Mouse (Mus musculus): ENCODE data around the gene Il34. TPM values are rescaled to one million over a fixed set of nuclear protein-coding genes. Genes with fewer than 3 reads are reported as not detected.

The Il34 gene
- polyA plus RNA-seq, 1 experiment = 2.0 TPM

DNA sequence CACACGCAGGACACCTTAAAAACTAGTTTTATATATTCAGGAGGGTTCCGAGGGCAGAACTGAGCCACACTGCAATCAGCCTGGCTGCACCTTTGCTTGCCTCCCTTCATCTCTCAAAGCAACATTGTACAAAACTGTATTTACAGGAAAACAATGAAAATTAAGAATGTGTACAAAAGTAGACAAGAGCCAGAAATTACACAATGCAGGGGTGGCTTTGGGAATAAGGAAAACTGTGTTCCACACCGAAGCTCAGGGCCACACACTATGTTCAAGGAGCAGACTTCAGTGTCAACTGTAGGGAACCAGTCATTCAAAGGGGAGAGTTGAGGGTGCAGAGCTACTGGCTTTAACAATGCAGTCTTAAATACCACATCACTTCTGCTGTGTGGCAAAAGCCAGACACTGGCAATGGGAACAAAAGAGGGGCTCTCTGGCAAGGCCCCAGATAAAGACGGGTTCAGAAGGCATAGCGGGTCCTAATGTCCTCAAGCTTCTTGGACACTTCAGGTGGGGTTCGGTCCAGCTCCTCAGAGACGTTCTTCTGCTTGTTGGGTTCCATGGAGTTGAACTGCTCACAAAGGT lies 4.8 kb upstream of the Il34 start:
- no peak overlapping the region for H3K27ac ChIP-seq (ENCODE audit: control insufficient read depth, insufficient read depth, low read depth, low read length)
- peaks cover 3% of the 10 kb centered on the region for H3K4me1 ChIP-seq (ENCODE audit: control insufficient read depth, insufficient read depth, low read length)
- TF ChIP-seq CTCF (IDR thresholded peaks at IDR 0.05; ENCODE audit: control insufficient read depth, insufficient read depth, insufficient replicate concordance, low read depth, low read length) (no peak), POLR2A (IDR thresholded peaks at IDR 0.05; ENCODE audit: control insufficient read depth, low read depth, low read length) (no peak)
- H3K27me3 ChIP-seq (ENCODE audit: control insufficient read depth, insufficient read depth, low read length) = no peaks in the 10 kb centered on the region
- H3K4me3 ChIP-seq (ENCODE audit: control insufficient read depth, low read depth, low read length) = no peak overlapping the region
- H3K36me3 ChIP-seq (ENCODE audit: control insufficient read depth, insufficient read depth, low read length) = peaks cover 12% of the 10 kb centered on the region

DNA sequence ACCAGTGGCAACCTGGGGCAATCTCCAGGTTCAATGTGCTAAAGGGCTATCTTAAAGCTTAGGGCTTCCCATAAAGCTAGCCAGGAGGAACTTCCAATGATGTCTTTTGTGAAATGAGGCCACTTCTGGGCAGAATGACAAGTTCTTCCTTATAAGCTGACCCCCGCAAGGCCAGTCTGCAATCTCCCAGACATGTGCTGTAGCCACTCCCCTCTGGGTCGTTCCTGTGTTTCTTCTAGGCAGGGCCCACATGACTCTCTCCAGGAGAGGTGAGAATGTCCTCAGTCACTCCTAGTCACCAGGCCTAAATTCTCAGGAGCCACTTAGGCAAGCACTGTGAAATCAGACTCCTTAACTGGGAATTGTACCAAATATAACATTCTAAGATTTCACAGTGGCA lies 4.1 kb upstream of the Il34 start:
- Histone ChIP-seq H3K27me3 (ENCODE audit: control insufficient read depth, insufficient read depth, low read length) (no peaks in the 10 kb centered on the region), H3K27ac (ENCODE audit: control insufficient read depth, insufficient read depth, low read depth, low read length) (no peak overlapping the region), H3K4me3 (ENCODE audit: control insufficient read depth, low read depth, low read length) (no peak overlapping the region), H3K4me1 (ENCODE audit: control insufficient read depth, insufficient read depth, low read length) (peaks cover 3% of the 10 kb centered on the region), H3K36me3 (ENCODE audit: control insufficient read depth, insufficient read depth, low read length) (peaks cover 11% of the 10 kb centered on the region)
- TF ChIP-seq CTCF (IDR thresholded peaks at IDR 0.05; ENCODE audit: control insufficient read depth, insufficient read depth, insufficient replicate concordance, low read depth, low read length) = no peak
- TF ChIP-seq POLR2A (IDR thresholded peaks at IDR 0.05; ENCODE audit: control insufficient read depth, low read depth, low read length) = no peak

DNA sequence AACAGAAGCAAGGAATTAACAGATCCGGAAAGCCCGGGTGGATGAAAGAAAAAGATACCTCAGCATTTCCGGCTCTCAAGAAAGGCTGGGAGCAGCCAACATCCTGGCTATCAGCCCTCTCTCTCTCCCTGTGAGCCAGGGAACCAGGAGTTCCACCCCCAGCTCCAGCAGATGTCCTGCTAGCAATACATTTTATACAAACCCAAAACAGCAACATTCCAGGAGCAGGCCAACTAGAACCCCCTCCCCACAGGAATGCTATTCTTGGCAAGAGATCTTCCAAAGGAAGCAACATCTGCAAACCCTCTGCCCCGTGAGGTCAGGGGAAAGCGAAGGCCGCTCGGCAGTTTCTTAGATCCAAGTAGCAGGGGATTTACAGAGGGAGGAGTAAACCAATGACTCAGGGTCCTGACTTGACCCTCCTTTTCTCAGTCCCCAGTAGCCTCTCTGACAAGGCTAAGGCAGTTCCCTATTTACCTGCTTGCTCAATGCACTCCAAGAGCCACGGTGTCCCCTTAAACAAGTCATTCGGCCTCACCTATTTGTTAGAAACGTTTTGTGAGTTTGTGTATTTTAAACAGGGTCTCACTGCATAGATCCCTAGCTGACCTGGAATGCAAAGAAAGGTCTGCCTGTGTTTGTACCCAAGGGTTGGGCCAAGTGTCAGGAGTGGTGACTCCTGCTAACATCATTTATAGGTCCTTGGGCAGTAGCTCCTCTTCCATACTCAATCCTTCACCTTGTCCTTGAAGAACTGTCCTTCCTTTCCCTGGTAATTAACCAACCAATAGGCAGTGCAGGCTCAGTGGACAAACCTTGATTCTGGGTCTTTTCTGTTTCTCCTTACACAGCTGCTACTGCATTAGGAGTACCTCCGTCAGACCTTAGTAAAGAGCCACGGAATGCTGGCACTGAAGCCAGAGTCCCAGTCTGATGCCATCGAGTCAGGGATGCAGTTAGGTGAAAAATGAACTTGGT lies 3.1 kb upstream of the Il34 start:
- H3K36me3 ChIP-seq (ENCODE audit: control insufficient read depth, insufficient read depth, low read length) = peaks cover 8% of the 10 kb centered on the region
- H3K27me3 ChIP-seq (ENCODE audit: control insufficient read depth, insufficient read depth, low read length) = no peaks in the 10 kb centered on the region
- no peak for TF ChIP-seq CTCF (IDR thresholded peaks at IDR 0.05; ENCODE audit: control insufficient read depth, insufficient read depth, insufficient replicate concordance, low read depth, low read length)
- TF ChIP-seq POLR2A (IDR thresholded peaks at IDR 0.05; ENCODE audit: control insufficient read depth, low read depth, low read length) = no peak
- peaks cover 3% of the 10 kb centered on the region for H3K4me1 ChIP-seq (ENCODE audit: control insufficient read depth, insufficient read depth, low read length)
- no peak overlapping the region for H3K4me3 ChIP-seq (ENCODE audit: control insufficient read depth, low read depth, low read length)
- H3K27ac ChIP-seq (ENCODE audit: control insufficient read depth, insufficient read depth, low read depth, low read length) = peak overlapping the region; percentile 49

DNA sequence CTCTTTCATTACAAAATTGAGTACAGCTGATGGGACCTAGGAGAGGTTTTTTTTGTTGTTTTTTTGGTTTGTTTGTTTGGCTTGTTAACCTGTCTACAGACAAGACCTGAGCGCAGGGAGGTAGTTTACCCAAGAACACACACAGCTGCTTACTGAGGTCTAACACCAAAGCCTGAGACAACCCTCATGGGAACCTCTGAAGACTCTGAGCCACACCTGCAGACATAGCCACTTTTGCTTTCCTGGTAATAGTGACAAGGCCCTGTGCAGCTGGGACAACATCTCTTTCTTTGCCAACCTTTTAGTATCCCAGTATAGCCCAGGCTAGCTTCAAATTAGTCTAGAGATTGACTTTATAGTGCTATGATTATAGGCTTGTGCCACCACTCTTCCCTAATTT lies 422 bp upstream of the Il34 start:
- TF ChIP-seq POLR2A (IDR thresholded peaks at IDR 0.05; ENCODE audit: control insufficient read depth, low read depth, low read length) = no peak
- no peak for TF ChIP-seq CTCF (IDR thresholded peaks at IDR 0.05; ENCODE audit: control insufficient read depth, insufficient read depth, insufficient replicate concordance, low read depth, low read length)
- no peak overlapping the region for H3K4me3 ChIP-seq (ENCODE audit: control insufficient read depth, low read depth, low read length)
- no peaks in the 10 kb centered on the region for H3K27me3 ChIP-seq (ENCODE audit: control insufficient read depth, insufficient read depth, low read length)
- no peak overlapping the region for H3K27ac ChIP-seq (ENCODE audit: control insufficient read depth, insufficient read depth, low read depth, low read length)
- no peaks in the 10 kb centered on the region; the same call in none of the 2 replicates for H3K4me1 ChIP-seq (ENCODE audit: control insufficient read depth, insufficient read depth, low read length)
- no peaks in the 10 kb centered on the region; the same call in 1 of the 2 replicates for H3K36me3 ChIP-seq (ENCODE audit: control insufficient read depth, insufficient read depth, low read length)

DNA sequence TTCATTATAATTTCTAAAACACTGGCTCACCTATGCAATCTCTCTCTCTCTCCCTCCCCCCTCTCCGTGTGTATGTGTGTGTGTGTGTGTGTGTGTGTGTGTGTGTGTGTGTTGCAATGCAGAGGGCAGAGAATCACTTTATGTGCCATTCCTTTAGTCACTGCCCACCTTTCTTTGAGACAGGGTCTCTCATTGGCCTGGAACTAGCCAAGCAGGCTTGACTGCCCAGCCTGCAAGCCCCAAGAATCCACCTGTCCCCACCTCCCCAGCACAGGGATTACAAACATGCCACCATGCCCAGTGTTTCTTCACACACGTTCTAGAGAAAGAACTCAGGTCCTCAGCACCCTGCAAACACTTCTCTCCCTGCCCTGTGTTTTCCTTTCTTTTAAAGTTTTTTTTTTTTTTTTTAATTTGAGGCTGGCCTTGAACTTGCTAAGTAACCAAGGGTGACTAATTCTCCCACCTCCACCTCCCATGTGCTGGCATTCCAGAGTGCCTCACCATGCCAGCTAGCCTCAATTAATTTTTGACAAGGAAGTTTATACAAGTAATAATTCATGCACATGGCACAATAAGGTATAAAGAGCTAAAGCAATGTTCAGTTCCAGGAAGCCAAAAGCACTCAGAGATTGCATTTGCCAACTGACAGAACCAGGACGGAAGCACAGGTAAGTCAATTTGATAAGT lies 754 bp downstream of the Il34 start:
- Histone ChIP-seq H3K4me1 (ENCODE audit: control insufficient read depth, insufficient read depth, low read length) (no peaks in the 10 kb centered on the region; the same call in none of the 2 replicates), H3K4me3 (ENCODE audit: control insufficient read depth, low read depth, low read length) (no peak overlapping the region), H3K27me3 (ENCODE audit: control insufficient read depth, insufficient read depth, low read length) (no peaks in the 10 kb centered on the region), H3K27ac (ENCODE audit: control insufficient read depth, insufficient read depth, low read depth, low read length) (no peak overlapping the region), H3K36me3 (ENCODE audit: control insufficient read depth, insufficient read depth, low read length) (no peaks in the 10 kb centered on the region)
- no peak for TF ChIP-seq CTCF (IDR thresholded peaks at IDR 0.05; ENCODE audit: control insufficient read depth, insufficient read depth, insufficient replicate concordance, low read depth, low read length)
- no peak for TF ChIP-seq POLR2A (IDR thresholded peaks at IDR 0.05; ENCODE audit: control insufficient read depth, low read depth, low read length)

DNA sequence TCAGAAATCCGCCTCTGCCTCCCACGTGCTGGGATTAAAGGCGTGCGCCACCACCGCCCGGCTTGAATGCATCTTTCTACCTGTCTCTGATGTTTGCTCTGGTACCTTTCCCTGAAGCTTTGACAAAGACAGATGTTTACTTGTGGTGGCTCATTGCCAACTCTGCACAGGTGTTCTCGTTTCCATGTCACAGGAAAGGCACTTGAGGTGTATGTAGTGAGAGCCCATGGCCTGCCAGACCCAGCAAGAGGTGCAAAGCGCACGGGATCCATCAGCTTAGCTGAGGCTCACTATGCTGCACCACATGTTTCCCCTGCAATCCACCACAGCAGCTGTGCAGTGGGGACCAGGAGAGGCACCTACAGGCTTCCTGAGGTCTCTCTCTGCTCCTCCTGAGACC lies 1.9 kb downstream of the Il34 start:
- Histone ChIP-seq H3K36me3 (ENCODE audit: control insufficient read depth, insufficient read depth, low read length) (no peaks in the 10 kb centered on the region), H3K27ac (ENCODE audit: control insufficient read depth, insufficient read depth, low read depth, low read length) (no peak overlapping the region), H3K4me1 (ENCODE audit: control insufficient read depth, insufficient read depth, low read length) (no peaks in the 10 kb centered on the region; the same call in none of the 2 replicates), H3K4me3 (ENCODE audit: control insufficient read depth, low read depth, low read length) (no peak overlapping the region), H3K27me3 (ENCODE audit: control insufficient read depth, insufficient read depth, low read length) (no peaks in the 10 kb centered on the region)
- no peak for TF ChIP-seq POLR2A (IDR thresholded peaks at IDR 0.05; ENCODE audit: control insufficient read depth, low read depth, low read length)
- TF ChIP-seq CTCF (IDR thresholded peaks at IDR 0.05; ENCODE audit: control insufficient read depth, insufficient read depth, insufficient replicate concordance, low read depth, low read length) = no peak

DNA sequence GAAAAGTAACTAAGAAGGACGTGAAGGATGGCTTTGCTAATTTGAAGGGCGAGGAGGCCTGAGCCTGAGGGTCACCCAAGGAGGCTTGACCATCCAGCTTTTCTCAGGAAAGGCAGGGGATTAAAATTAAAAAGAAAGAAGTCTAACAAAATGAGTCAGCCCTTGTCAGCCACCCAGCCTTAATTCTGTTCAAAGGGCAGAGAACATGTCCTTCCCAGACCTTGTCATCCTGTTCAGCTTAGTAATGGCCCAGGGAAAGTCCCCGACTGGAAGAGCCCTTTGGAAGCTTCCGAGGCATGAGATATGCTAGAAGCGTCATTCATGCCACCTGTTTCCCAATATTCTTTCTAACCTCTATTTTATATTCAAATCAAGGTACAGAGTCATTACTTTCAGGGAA lies 2.7 kb downstream of the Il34 start:
- no peak overlapping the region for H3K27ac ChIP-seq (ENCODE audit: control insufficient read depth, insufficient read depth, low read depth, low read length)
- H3K4me1 ChIP-seq (ENCODE audit: control insufficient read depth, insufficient read depth, low read length) = no peaks in the 10 kb centered on the region; the same call in 1 of the 2 replicates
- H3K4me3 ChIP-seq (ENCODE audit: control insufficient read depth, low read depth, low read length) = no peak overlapping the region
- H3K36me3 ChIP-seq (ENCODE audit: control insufficient read depth, insufficient read depth, low read length) = no peaks in the 10 kb centered on the region
- no peaks in the 10 kb centered on the region for H3K27me3 ChIP-seq (ENCODE audit: control insufficient read depth, insufficient read depth, low read length)
- TF ChIP-seq POLR2A (IDR thresholded peaks at IDR 0.05; ENCODE audit: control insufficient read depth, low read depth, low read length) = no peak
- no peak for TF ChIP-seq CTCF (IDR thresholded peaks at IDR 0.05; ENCODE audit: control insufficient read depth, insufficient read depth, insufficient replicate concordance, low read depth, low read length)
